Mouse (Mus musculus) heart, postnatal 25 days (tissue): ENCODE measurements around the gene Cers6. TPM values are rescaled to one million over a fixed set of nuclear protein-coding genes. Genes with fewer than 3 reads are reported as not detected.

Experiments used
- DNase-seq: peaks from one replicate; pipeline ENCODE4 v3.0.0; 2022; ENCODE audit warnings: low spot score
- intact Hi-C: fragments of 180-260 bp; cut with DNase I; formaldehyde crosslinking; loops from one replicate; pipeline ENCODE4 v1.15.1; 2025
- total RNA-seq, 2 experiments: library from RNA; stranded (reverse); gene quantifications; 2 replicates each; pipeline ENCODE4 v1.2.3; 2021

Gene Cers6
- total RNA-seq, 2 experiments from 2014 or later, result 8.8 to 9.6 TPM

DNA sequence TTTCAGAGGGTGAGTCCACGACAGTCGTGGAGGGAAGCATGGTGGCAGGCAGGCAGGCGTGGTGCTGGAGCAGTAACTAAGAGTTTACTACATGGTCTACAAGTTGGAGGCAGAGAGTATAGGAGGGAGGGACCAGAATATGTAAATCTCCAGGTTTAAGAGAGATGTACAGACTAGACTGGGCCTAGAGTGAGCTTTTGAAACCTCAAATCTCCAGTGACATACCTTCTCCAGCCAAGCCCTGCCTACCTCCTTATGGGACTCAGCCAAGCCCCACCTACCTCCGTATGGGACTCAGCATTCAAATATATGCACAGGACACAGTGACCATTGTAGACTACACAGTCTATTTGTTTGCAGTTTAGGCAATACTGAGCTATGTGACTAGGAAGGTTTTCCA, 184.7 kb downstream of the Cers6 start:
- no peak for DNase-seq
- intact Hi-C loops, result no loop called here

DNA sequence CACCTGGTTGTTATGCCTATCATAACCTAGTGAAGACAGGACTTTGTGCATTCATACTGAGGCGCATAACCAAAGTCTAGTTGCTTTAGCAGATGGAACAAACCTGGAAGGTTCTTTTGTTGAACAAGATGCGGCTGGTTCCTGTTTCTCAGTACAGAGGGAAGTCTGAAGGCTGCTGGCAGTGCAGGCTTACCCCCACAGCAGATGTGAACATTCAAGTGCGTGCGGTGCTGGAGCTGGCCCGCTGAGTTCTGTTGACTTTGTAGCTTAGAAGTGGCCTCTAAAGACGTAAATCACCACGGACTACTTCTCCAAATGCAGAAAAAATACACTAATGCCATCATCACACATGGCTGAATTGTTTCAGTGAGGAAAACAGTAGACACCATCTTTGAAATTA, 186.1 kb downstream of the Cers6 start:
- intact Hi-C loops, result no loop called here
- no peak for DNase-seq

DNA sequence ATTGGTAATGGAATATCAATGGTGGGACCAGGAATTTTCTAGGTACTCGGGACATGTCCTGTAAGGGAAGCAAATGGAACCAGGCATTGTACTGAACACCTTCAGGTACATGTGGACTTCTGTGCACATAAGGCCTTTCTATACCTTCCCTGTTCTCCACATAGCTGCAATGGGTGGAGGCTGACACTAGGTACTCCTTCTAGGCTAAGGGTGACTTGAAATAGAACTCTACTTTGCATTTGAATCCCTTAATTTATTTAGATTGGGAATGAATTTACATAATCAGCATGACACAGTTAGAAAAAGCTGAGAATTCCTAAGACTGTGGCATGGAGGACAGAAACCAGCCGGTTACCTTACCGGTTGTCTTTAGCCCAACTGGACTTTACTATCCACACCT, 186.6 kb downstream of the Cers6 start:
- no peak for DNase-seq
- intact Hi-C loops, result no loop called here

DNA sequence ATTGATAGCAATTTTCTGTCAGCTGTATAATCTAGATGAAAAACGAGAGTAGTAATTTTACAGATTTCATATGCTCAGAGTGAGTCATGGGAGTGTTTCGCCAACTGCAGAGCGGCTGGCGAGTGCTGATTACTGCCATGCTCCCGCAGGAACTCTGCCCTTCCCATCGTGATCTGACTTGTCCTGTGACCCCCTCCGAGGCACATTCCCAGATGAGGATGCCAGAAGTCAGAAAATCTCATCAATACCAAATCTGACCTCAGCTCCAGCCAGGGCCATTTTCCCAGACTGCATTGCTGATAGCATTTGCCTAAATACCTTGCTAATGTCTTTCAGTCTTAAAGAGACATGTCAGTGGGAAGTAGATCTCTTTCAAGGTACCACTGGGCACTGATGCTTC, 187.9 kb downstream of the Cers6 start:
- no peak for DNase-seq
- intact Hi-C loops, result no loop called here

DNA sequence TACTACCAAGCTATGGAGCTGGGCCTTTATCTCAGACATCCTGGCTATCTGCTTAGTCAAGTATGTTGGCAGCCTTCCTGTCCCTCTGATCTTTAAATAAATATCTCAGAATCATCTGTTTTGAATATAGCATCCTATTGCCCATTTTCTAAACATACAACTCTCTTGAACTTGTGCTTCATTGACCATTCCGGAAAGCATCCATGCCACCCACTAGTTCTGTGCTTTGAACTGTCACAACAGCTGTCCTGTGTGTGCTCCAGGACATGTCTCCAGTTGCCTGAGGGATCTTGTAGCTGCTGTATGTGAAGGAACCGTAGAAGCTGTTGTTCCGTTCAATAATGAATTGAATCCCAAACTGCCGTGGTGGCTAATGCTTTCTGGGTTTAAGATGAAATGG, 188.9 kb downstream of the Cers6 start:
- intact Hi-C loops, result no loop called here

DNA sequence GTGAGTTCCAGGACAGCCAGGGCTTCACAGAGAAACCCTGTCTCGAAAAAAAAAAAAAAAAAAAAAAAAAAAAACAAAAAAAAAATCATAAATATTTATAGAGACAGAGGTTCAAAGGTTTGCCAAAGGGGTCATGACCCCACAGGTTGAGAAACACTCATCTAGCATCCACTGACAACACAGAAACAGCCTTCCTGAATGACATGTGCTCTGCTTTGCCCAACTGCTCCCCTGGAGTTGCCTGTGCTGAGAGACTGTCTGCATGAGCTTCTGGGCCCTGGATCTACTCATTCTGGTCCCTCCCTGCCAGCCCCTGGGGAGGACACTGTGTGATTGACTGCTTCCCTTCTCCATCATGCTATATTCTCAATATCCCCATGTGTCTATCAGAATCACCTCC, 190.4 kb downstream of the Cers6 start:
- DNase-seq, result no peak
- intact Hi-C loops, result no loop called here

More for the DNA sequence above, 188.9 kb downstream of the Cers6 start:
- no peak for DNase-seq

DNA sequence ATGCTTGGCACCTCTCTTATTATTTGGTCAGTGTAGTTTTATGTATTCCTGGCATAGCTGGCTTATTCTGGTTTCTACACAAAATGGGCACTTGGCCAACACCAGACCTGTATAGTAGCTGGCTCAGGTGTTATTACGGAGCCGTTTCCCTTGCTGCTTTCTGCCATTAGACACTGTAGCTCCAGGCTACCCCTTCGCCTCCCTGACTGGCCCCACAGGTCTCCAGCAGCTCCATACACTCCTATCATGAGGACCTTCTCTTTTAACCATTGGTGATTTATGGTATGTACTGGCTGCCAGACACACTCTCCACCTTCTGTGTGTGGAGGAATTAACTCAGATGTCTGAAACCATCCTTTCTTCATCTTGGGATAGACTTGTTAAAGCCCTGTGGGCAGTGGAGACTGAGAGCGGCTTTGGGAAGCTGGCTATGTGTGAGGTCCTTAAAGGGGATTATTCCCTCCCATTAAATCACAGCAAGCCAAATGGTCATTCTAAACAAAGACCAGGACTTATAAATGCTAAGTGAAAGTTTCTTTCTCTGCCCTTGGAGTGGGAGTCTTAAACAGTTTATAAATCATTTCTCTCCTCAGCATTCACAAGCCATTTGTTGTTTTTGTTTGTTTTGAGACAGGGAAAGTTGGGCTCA, 192.1 kb downstream of the Cers6 start:
- intact Hi-C loops, result no loop called here

DNA sequence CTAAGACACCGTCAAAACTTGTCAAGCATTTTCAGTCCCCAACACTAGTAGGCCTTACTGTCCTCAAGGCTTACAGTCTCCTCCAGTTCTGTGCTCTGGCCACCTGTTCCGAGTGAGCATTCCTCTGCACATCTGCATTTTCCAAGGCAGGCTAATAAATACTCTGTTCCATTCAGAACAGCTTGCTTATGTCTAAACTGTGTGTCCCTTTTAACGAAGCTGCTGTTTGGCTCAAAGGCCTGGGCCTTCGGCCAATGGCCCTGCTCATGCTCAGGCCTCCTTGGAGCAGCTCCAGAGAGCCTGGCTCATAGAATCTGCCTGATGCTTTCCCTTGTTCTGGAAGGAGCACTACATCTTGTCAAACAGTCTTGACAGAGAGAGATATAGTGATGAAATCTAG, 193.0 kb downstream of the Cers6 start:
- intact Hi-C loops, result no loop called here
- peak; percentile 80 for DNase-seq

More for the DNA sequence above, 192.1 kb downstream of the Cers6 start:
- no peak for DNase-seq

DNA sequence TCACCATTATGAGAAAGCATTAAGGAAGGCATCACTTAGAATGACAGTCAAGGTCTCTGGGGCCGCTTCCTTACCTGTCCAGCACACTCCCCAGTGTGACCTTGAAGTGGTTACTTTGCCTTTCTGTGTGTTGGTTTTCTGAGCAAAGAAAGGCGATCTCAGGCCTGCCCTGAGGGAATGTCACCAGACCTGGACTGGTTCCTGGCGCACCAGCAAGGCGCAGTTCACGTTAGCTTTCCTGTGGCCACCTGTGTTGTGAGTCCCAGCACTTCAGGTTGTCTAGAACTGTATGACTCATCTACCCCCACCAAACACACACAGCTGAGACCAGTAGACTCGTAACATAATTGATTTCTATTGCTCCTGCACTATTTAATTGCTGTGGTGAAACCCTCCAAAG, 193.9 kb downstream of the Cers6 start:
- DNase-seq, result no peak
- intact Hi-C loops, result no loop called here

DNA sequence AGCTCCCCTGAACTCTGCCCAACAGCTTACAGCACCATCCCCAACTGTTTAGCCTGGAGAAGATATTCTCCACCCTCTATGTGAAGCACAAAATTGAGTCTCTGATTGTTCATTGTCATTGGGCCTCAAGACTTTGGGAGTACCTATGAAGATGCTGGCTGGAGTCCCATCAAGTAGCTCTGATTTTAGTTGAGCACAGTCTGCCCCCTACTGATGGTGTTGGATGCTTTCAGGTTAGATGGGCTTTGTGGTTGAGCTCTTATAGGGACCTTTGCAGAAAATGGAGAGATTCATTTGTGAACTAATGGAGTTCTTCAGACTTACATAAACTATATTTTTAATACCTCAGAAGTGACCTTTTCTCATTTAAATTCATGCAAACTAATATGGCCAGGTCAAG, 200.1 kb downstream of the Cers6 start:
- intact Hi-C loops, result loop anchor here (5.0 kb wide), 1 partner anchor 274 kb away; no protein-coding TSS in a partner anchor
- no peak for DNase-seq

DNA sequence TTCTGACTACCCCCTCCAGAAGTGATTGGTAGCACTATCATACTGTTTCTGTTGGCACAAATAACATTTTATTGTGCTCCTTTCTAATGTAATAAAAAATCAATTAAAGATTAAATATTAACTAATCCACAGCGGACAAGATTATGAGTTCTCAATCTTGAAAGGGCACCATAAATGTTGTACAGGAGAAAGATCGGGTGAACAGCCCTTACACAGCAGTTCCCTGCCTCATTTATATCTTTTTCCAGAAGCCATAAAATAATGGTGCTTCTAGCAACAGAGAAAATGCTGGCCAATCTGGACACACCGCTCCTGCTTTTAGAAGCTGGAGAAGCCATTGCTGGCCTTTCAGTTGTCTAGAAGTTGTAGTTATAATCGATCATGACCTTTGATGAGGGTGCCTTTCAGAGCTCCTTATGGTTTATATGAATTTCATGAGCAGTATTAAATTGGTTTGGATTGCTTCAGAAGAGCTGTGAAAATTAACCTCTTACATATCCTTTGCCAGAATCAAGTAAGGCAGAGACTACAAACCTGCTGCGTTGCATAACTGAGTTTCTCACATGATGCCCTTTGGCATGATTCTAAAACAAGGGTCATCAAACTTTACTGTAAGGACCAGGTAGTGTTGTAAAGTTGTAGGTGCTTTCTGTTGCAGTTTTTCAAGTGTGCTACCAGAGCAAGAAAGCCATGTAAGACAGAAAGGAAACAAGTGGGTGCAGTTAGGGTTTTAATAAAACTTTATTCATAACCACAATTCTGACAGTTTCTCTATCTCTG, 200.9 kb downstream of the Cers6 start:
- no peak for DNase-seq
- intact Hi-C loops, result loop anchor here (5.0 kb wide), 1 partner anchor 275 kb away; no protein-coding TSS in a partner anchor

DNA sequence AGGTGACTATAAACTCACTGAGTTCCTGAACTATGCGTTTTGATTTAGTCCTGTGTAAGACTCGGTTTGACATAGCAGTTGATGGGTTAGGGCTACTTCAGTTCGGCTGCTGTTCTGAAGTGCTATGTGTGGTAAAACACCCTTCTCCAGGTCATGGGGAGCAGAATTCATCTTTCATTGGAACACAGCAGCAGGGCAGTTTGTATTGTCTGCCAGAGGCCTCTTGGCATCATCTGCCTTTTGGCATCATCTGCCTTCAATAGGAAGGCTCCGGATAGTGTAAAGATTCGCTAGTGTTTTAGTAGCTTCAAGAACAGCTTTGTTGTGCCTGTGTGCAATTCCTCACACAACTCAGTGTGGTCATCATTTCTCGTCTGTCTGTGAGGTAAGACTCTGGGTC, 203.5 kb downstream of the Cers6 start:
- DNase-seq, result no peak
- intact Hi-C loops, result loop anchor here (5.0 kb wide), 1 partner anchor 277 kb away; no protein-coding TSS in a partner anchor

DNA sequence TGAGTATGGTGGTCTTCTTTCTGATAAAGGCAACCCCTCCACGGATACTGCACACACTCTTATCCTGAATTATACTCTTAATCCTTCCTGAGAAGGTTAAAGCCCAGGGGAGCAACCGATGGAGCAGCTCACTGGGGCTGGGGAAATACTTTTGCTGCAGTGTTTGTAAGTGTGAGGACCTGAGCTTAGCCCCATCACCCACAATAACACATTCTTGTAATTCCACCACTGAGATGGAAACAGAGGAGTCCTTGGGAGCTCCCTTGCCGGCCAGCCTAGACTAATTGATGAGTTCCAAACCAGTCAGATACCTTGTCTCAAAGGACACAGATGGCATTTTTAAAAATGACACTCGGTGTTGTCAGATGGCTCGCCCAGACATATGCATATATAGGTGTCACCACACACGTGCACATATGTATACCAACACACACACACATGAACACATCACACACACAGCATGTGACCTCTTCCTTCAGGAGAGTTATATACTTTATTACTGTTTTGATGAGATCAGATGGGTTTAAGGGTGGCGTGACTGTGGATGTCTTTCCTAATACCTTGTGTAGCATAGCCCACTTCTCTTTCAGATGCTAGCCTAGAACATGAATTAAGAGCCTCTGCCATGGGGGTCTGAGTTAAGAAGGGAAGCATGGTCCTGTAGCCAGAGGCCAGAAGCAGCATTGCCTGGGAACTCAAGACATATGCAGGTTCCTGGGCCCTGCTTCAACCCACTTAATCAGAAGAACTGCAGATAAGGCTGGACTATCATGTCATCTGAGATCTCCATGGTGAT, 210.4 kb downstream of the Cers6 start:
- no peak for DNase-seq
- intact Hi-C loops, result no loop called here

DNA sequence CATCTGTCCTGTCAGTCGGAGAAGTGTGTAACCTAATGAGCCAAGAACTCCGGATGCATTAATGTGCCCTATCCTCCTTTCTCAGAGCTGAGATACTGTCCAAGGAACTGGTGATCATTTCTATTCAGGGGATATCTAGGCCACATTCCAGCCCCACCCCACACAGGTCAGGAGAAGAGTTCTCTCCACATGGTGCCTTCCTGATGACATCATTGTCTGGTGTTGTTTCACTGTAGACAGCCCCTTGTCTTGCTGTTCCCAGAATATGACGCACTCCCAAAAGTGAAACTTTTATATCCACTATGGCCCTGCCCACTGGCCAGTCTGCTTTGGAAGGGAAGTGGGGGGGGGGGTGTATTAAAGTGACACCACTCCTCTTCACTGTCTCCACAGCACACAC, 215.9 kb downstream of the Cers6 start:
- intact Hi-C loops, result no loop called here
- DNase-seq, result peak; percentile 8

DNA sequence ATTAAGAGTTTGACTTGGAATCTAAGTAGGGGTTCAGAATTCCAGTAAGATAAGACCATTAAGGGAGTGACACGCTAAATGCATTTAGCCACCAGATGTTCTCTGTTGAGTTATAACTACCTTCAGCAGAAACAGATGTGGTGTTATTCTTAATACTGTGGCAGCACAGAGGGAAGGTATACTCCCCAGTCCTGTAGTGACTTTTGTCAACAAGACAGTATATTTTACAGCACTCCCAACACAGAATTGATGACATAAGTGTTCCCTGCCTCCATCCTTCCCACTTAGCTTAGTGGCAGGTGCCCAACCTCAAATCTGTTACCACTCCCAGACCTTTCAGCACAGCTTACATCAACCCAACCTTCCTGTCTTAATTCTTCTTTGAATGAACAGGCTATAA, 219.5 kb downstream of the Cers6 start:
- intact Hi-C loops, result no loop called here

DNA sequence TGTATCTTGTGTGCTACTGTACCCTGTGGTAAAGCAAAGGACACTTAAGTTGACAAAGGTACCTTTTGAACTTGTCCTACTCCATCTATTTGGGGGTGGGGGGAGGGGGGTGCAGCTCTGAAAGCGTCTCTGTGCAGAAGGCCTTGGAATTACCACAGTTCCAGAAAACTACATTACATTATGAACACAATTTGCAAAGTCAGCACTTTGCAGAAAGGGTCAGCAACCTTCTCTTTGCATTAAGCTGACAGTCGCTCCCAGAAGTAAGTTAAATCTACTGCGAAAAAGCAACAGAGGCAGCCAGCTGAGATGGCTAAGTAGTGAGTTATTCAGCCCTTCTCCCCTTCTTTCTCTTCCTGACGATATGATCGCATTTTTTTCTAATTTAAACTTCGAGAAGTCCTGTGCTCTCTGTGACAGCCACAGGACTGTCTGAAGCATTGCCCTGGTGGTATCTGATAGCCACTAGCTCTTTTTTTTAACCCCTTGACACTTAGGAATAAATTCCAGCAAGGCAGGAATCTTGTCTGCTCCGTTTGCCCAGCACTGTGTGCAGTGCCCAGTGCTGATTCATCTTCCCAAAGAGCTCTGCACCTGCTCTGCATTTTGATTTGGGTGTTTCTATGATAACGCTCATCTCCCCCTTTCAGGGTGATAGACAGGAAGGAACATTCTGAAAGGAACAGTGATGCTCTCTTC, 221.4 kb downstream of the Cers6 start:
- no peak for DNase-seq
- intact Hi-C loops, result no loop called here

More for the DNA sequence above, 219.5 kb downstream of the Cers6 start:
- no peak for DNase-seq

DNA sequence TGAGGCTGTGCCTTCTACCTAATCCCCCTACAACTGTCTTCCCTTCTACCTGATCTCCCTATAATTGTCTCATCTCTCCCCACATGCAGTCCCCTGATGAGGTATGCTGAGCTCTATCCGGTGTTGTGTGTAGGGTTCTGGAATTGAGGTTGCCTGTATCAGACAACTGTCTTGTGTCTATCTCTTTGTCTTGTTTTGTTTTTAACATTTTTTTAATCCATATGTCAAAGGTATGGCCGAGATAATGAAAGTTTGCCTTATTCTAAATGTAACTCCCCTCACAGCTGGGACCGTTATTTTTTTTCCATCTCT, 221.9 kb downstream of the Cers6 start:
- intact Hi-C loops, result no loop called here
- DNase-seq, result no peak

DNA sequence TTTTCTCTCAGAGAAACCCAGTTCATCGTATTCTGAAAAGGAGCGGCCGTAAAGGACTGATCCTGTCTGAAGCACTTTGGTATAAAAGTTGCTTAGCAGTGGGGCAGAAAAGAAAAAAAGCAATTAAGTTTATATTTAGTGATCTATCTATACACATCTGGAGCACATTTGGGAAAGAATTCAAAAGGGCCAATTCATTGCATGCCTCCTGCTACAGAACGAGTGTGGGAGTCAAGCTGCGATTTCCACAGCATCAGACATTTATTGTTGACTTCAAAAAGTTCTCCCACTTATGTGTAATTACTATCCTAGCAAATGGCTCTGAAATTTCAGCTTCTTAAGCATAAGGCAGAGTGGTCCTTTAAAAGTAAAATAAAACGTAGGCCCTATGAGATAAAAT, 223.2 kb downstream of the Cers6 start:
- DNase-seq, result no peak
- intact Hi-C loops, result no loop called here

DNA sequence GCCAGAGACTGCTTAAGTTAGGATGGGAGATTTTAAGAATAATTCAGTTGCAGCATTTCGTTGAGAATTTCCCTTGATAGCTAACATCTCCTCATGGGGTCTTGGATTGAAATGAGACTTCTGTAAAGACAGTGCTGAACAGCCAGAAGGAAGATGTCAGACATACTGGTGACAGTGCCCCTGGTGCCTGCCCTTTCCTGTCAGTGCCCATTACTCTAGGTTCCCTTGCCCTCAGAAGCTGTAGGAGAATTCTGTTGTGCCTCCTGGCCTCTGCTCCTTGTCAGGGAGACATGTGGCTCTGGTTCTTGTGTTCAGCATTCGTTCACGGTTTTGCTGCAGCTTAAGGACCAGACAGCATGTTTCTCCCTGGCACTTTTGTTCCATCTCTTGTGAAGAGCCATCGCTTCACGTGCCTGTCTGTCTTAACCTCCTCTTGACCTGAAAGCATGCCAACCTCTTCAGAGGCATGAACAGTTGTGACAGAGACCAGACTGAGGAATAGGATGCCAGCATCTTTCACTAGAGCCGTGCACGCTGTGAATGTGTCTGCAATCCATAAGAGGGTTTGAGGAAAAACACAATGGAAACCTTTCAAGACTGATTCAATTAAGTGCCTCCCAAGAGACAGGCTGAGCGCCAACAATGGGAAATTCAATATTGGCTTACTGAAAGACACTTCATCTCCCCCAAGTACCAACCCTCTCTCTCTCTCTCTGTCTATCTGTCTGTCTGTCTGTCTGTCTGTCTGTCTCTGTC, 225.4 kb downstream of the Cers6 start:
- intact Hi-C loops, result no loop called here
- no peak for DNase-seq

DNA sequence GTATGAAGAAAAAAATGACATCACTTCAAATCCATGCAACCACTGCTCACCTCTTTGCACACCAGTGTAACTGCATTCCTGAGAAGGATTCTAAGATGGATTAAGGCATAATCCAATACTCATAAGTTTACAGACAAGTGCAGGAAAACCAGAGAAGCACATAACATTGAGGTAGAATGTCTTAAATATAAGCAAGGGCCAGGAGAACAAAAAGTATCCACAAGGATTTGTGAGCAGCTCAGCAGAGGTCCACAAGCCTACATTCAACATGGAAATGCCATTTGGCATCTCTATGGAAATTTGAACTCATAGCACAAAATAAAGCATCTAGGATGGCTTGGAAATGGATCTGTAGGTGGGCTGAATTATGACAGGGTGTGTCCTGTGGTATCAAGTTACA, 234.6 kb downstream of the Cers6 start:
- DNase-seq, result no peak
- intact Hi-C loops, result no loop called here
